Mouse (Mus musculus) left cerebral cortex, adult 6 months (tissue): ENCODE data around the gene Alkbh2. TPM values are rescaled to one million over a fixed set of nuclear protein-coding genes. Genes with fewer than 3 reads are reported as not detected.

Source experiments
- long read RNA-seq, 2 experiments: library from polyadenylated mRNA; unstranded; transcript quantifications; one replicate each; pipeline ENCODE4 v2.0.0; 2019 to 2020
- polyA plus RNA-seq: library from polyadenylated mRNA; unstranded; fragments of <200 nt; fragmentation: Nextera tagmentation; gene quantifications from 2 replicates; pipeline ENCODE4 v1.2.3, GENCODE M21; 2021

Alkbh2 gene
- polyA plus RNA-seq = 9.3 and 12.9 TPM in 2 replicates
- long read RNA-seq, experiment 1, partial matches to known transcripts = 0 of 7 reads
- long read RNA-seq, experiment 1, other reads (novel, unspliced or antisense) = 3 of 7 reads
- long read RNA-seq, experiment 2, transcript Alkbh2-202 (4 exons, 899 nt) = major isoform, 7 of 16 reads
- long read RNA-seq, experiment 2, partial matches to known transcripts = 3 of 16 reads
- long read RNA-seq, experiment 2, other reads (novel, unspliced or antisense) = 6 of 16 reads

GRCm38 (mm10) chr5:114127374-114128349, at the start of gene Alkbh2:
Alkbh2 (minus strand) TSS chr5:114128218.

DNA sequence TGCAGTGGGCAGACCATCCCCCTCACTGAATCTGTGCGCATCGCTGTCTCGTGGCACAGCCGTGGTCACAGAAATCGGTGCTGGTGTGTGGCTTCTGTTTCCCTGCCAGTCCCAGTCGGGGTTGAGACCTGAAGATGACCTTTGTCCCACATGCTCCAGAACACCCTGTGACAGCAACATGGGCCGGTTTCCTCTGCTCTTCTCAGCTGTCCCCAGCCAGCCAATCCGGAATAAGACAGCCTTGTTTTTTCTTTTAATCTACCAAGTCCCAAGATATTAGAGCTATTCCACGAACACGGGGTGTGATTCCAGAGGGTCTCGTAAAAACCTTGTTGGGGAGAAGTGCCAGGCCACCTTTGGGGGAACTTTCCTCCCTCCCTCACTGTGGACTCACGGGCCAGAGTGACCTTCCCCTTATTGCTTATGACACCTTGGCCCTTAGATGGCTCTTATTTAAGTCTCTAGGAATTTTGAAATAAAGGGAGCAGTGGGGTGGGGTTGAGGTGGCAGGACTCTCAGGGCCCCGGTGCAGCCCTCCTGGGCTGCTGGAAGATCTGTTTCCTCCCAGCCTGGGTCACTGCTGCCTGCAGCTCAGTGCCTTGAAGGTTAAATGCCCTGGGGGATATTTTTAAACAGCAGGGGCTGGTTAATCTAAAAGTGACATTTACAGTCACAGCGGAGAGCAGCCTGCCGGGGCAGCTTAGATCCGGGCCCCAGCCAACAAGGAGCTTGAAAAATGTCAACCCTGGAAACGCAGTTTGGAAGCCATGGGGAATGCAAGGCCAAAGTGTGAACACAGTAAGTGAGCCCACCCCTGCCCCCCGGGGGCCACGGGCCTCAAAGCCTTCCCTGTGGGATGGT, 18.2 kb upstream of the Alkbh2 start, which contains the start of gene Acacb:
Gene Acacb, plus strand, starts transcription at position 508 of the 861 bp plus-strand sequence.

GRCm38 (mm10) chr5:114130211-114130605, 2.2 kb upstream of the Alkbh2 start, which contains the start of gene Ung:
Ung (plus strand) TSS chr5:114130386.

GRCm38 (mm10) chr5:114091057-114091807, 36.8 kb downstream of the Alkbh2 start, which contains the start of gene Svop:
Svop (minus strand) TSS chr5:114091570.

Other genes with a start within 250 kb of the Alkbh2 start
- gene Coro1c, start 219.5 kb downstream of the Alkbh2 start, polyA plus RNA-seq = 24.9 and 26.3 TPM in 2 replicates
- 4.1 and 8.4 TPM in 2 replicates for gene Ssh1, start 134.3 kb downstream of the Alkbh2 start, polyA plus RNA-seq
- gene Dao, start 124.5 kb downstream of the Alkbh2 start, polyA plus RNA-seq = 0.05 TPM in 1 of 2 replicates, not detected in the other
- gene Usp30, start 62.8 kb downstream of the Alkbh2 start, polyA plus RNA-seq = 6.1 and 11.8 TPM in 2 replicates
- 112 and 114 TPM in 2 replicates for gene Svop, start 36.6 kb downstream of the Alkbh2 start, polyA plus RNA-seq
- 2.3 and 2.6 TPM in 2 replicates for gene Ung, start 2.2 kb upstream of the Alkbh2 start, polyA plus RNA-seq
- 1.3 and 1.6 TPM in 2 replicates for gene Acacb, start 18.3 kb upstream of the Alkbh2 start, polyA plus RNA-seq
- gene Foxn4, start 145.6 kb upstream of the Alkbh2 start, polyA plus RNA-seq = not detected in 2 replicates
- gene Myo1h, start 160.9 kb upstream of the Alkbh2 start, polyA plus RNA-seq = 0.83 and 0.94 TPM in 2 replicates